Comparison of ENCODE assay signal across 8 mouse cellular contexts in genomic region chr17:87350471-87351240, GRCm38 (mm10).
DNase-seq lines count a peak whose midpoint lies in the region; ATAC-seq and TF ChIP-seq lines count a peak whose summit lies in the region.

No protein-coding gene starts in this region.

- DNase-seq in kidney, adult 11 months = peak; percentile 57
- DNase-seq in kidney, postnatal 10 days = no peak
- peak; percentile 49 for DNase-seq in lung, postnatal 25 days (ENCODE audit: low spot score)
- no peak for DNase-seq in ovary, postnatal 36 days (ENCODE audit: low spot score)
- no peak for DNase-seq in layer of hippocampus, adult 9-10 months (ENCODE audit: low spot score)
- DNase-seq in ovary, postnatal 14 days (ENCODE audit: low spot score) = no peak

- no peak overlapping the region for H3K4me3 ChIP-seq in embryonic fibroblast, embryonic 13.5 days (ENCODE audit: insufficient read depth, low read length)

- peak overlapping the region; percentile 12; the same call in 1 of the 2 replicates for H3K27ac ChIP-seq in embryonic fibroblast, embryonic 13.5 days (ENCODE audit: insufficient read depth, low read length)

- peaks cover 10% of the 10 kb centered on the region for H3K4me1 ChIP-seq in embryonic fibroblast, embryonic 13.5 days (ENCODE audit: control insufficient read depth, insufficient read depth, low read length)

- no peak for TF ChIP-seq CTCF in embryonic fibroblast, embryonic 13.5 days (IDR thresholded peaks at IDR 0.05; ENCODE audit: borderline replicate concordance, insufficient read depth, low read length)

- peak; percentile 58 to 68 for ATAC-seq in hematopoietic stem cell, adult 5-6 weeks (replicated peaks in 1 of 2; ENCODE audit: insufficient read depth in 1 of 2, low FRiP score in 2 of 2, low TSS enrichment in 1 of 2, low read depth in 1 of 2, poor library complexity in 2 of 2, severe bottlenecking in 2 of 2)

- TF ChIP-seq POLR2A in embryonic fibroblast, embryonic 13.5 days (IDR thresholded peaks at IDR 0.05; ENCODE audit: low read depth, low read length) = no peak

Comparison
In these comparisons a context has a peak if more than half of its experiments do, and no peak if none do; other contexts are left out.
1. DNase-seq: peak in kidney, adult 11 months (single experiment) and lung, postnatal 25 days (single experiment); none in kidney, postnatal 10 days (single experiment), ovary, postnatal 36 days (single experiment), layer of hippocampus, adult 9-10 months (single experiment) and ovary, postnatal 14 days (single experiment).